Mouse (Mus musculus) ES-E14 (cell line): ENCODE data around the gene Gm16181.

Experiments used
- CHD2 ChIP-seq: IDR thresholded peaks from 2 replicates; pipeline ENCODE4 v1.6.1; 2014; ENCODE audit warnings: mild to moderate bottlenecking, low read depth, low read length, inconsistent platforms
- ZC3H11A ChIP-seq: IDR thresholded peaks from 2 replicates; pipeline ENCODE4 v1.6.1; 2012; ENCODE audit warnings: low read depth, mild to moderate bottlenecking, inconsistent platforms, low read length, borderline replicate concordance
- ZNF384 ChIP-seq: IDR thresholded peaks from 2 replicates; pipeline ENCODE4 v1.6.1; 2012; ENCODE audit warnings: low read depth, low read length, inconsistent platforms

DNA sequence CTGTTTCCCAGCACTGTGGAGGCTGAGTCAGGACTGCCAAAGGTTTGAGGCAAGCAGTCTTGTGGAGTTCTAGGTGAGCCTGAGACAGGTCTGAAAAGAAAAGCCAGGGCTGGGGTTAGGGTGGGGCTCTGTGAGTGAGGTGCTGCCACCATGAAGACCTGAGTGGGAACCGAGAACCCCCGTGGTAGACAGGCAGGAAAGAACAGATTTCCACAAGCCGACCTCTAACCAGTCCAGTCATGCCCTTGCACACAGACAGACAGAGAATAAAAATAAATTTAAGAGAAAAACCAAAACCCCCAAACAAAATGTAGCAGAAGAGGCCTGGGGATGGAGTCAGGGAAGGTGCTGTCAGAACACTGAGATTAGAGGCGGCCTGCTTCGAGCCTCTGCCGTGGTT, 45.3 kb upstream of the Gm16181 start:
- no peak for TF ChIP-seq ZC3H11A
- TF ChIP-seq ZNF384, result no peak
- no peak for TF ChIP-seq CHD2
